Mouse (Mus musculus): ENCODE data around the gene Top2a.

Gene Top2a

GRCm38 (mm10) chr11:98981997-98982772 lies 41.8 kb downstream of the Top2a start:
- Histone ChIP-seq H3K36me3 (ENCODE audit: control insufficient read depth, insufficient read depth, low read length, poor library complexity, severe bottlenecking) (no peaks in the 10 kb centered on the region), H3K27me3 (ENCODE audit: control insufficient read depth, insufficient read depth, low read length, poor library complexity, severe bottlenecking) (no peaks in the 10 kb centered on the region; the same call in 1 of the 2 replicates)
- peak; percentile 71 for DNase-seq (ENCODE audit: low read depth, low spot score)

GRCm38 (mm10) chr11:98981289-98981996 lies 42.5 kb downstream of the Top2a start:
- DNase-seq (ENCODE audit: low read depth, low spot score), result no peak

GRCm38 (mm10) chr11:98979356-98979755 lies 44.6 kb downstream of the Top2a start:
- peaks cover under 1% of the 10 kb centered on the region; the same call in 1 of the 2 replicates for H3K36me3 ChIP-seq (ENCODE audit: control insufficient read depth, insufficient read depth, low read length, poor library complexity, severe bottlenecking)
- DNase-seq (ENCODE audit: low read depth, low spot score), result no peak
- no peaks in the 10 kb centered on the region; the same call in 1 of the 2 replicates for H3K27me3 ChIP-seq (ENCODE audit: control insufficient read depth, insufficient read depth, low read length, poor library complexity, severe bottlenecking)

More at GRCm38 (mm10) chr11:98981289-98981996, 42.5 kb downstream of the Top2a start:
- Histone ChIP-seq H3K27me3 (ENCODE audit: control insufficient read depth, insufficient read depth, low read length, poor library complexity, severe bottlenecking) (no peaks in the 10 kb centered on the region; the same call in 1 of the 2 replicates), H3K36me3 (ENCODE audit: control insufficient read depth, insufficient read depth, low read length, poor library complexity, severe bottlenecking) (no peaks in the 10 kb centered on the region)

GRCm38 (mm10) chr11:98978526-98979148 lies 45.4 kb downstream of the Top2a start:
- no peak for DNase-seq (ENCODE audit: low read depth, low spot score)
- Histone ChIP-seq H3K27me3 (ENCODE audit: control insufficient read depth, insufficient read depth, low read length, poor library complexity, severe bottlenecking) (no peaks in the 10 kb centered on the region; the same call in 1 of the 2 replicates), H3K36me3 (ENCODE audit: control insufficient read depth, insufficient read depth, low read length, poor library complexity, severe bottlenecking) (peaks cover 4% of the 10 kb centered on the region; the same call in 1 of the 2 replicates)

DNA sequence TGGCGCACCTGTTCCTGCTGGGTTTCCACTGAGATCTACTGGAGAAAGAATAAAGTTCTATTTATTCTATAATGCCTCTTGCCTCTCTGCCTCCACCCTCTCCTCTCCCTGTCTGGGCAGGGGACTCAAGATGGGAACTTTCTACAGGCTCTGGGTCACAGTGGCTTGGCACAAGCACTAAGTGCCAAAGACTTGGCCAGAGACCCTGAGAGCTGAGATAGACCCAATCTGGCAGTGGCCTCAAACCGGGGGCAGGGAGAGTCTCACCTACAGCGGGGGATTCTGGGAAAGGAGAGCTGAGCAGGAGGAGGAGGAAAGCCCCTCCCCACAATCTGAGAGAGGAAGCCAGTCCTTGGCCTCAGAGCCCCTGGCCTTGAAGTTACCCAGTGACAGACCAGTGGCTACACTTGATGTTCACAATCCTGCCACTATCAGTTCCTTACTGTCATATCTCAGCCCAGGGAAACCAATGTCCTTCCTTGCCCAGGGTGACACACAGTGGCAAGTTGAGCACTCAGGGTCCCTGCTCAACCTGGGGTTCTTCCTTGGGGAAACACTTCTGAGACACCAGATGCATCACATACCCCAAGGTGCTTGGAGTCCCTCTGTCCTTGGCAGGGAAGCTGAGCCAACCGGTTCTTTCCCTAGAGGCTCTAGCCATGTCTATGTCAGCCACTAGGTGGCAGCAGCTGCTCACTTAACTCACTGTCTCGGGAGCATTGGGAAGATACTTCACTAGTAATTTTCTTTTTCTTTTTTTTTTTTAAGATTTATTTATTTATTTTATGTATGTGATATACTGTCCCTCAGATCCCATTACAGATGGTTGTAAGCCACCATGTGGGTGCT lies 48.9 kb downstream of the Top2a start:
- Histone ChIP-seq H3K27me3 (ENCODE audit: control insufficient read depth, insufficient read depth, low read length, poor library complexity, severe bottlenecking) (no peaks in the 10 kb centered on the region; the same call in 1 of the 2 replicates), H3K36me3 (ENCODE audit: control insufficient read depth, insufficient read depth, low read length, poor library complexity, severe bottlenecking) (peaks cover 13% of the 10 kb centered on the region)
- peak; percentile 82 for DNase-seq (ENCODE audit: low read depth, low spot score)

- H3K36me3 ChIP-seq (ENCODE audit: control insufficient read depth, insufficient read depth, low read length, poor library complexity, severe bottlenecking), result peaks cover 15% of the 10 kb centered on the region
- H3K27me3 ChIP-seq (ENCODE audit: control insufficient read depth, insufficient read depth, low read length, poor library complexity, severe bottlenecking), result no peaks in the 10 kb centered on the region; the same call in 1 of the 2 replicates
- no peak for DNase-seq (ENCODE audit: low read depth, low spot score)
Observed at GRCm38 (mm10) chr11:98974213-98974612, 49.8 kb downstream of the Top2a start.

DNA sequence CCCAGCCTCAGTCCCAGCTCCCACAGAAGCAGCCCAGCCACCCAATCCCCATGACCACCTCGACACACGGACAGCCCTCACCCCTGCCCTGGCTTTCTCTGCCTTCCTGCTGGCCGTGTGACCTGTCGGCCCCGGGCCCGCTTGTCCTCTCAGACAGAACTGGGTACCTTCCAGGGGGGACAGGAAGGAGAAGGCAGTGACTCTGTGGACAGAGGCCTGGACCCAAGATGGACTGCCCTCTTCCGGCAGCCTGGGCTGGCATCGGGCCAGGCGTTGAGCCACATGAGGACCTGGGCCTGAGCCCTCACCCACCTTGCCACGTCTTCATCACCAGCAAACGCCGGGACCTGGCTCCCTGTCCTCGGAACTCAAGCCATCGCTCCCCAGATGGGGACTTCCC lies 50.4 kb downstream of the Top2a start:
- H3K36me3 ChIP-seq (ENCODE audit: control insufficient read depth, insufficient read depth, low read length, poor library complexity, severe bottlenecking), result peaks cover 17% of the 10 kb centered on the region
- H3K27me3 ChIP-seq (ENCODE audit: control insufficient read depth, insufficient read depth, low read length, poor library complexity, severe bottlenecking), result no peaks in the 10 kb centered on the region
- DNase-seq (ENCODE audit: low read depth, low spot score), result no peak

DNA sequence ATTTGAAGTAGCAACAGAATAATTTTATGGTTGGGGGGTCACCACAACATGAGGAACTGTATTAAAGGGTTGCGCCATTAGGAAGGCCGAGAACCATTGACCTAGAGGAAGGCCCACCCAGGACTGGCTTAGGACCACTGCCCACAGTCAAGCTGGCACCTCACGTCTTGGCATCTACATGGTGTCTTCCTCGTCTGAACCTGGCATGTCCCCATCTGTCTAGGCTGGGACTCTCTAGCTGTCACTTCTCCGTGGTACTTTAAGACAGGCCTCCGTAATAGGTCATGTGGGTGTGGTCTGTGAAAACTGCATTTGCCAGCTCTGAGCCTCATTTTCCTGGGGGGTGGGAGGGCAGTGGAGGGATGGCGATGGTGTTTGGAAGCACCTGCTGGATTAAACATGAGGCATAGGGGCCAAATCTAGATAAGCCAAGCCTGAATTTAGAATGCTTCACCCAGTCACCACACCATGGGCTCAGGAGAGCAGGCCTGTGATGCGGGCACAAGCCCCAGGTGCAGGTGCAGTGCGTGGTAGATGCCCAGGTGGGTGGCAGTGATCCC lies 51.1 kb downstream of the Top2a start:
- no peaks in the 10 kb centered on the region for H3K27me3 ChIP-seq (ENCODE audit: control insufficient read depth, insufficient read depth, low read length, poor library complexity, severe bottlenecking)
- H3K36me3 ChIP-seq (ENCODE audit: control insufficient read depth, insufficient read depth, low read length, poor library complexity, severe bottlenecking), result peaks cover 19% of the 10 kb centered on the region
- no peak for DNase-seq (ENCODE audit: low read depth, low spot score)

GRCm38 (mm10) chr11:98972215-98972614 lies 51.8 kb downstream of the Top2a start:
- Histone ChIP-seq H3K27me3 (ENCODE audit: control insufficient read depth, insufficient read depth, low read length, poor library complexity, severe bottlenecking) (no peaks in the 10 kb centered on the region), H3K36me3 (ENCODE audit: control insufficient read depth, insufficient read depth, low read length, poor library complexity, severe bottlenecking) (peaks cover 19% of the 10 kb centered on the region)
- DNase-seq (ENCODE audit: low read depth, low spot score), result peak; percentile 87

DNA sequence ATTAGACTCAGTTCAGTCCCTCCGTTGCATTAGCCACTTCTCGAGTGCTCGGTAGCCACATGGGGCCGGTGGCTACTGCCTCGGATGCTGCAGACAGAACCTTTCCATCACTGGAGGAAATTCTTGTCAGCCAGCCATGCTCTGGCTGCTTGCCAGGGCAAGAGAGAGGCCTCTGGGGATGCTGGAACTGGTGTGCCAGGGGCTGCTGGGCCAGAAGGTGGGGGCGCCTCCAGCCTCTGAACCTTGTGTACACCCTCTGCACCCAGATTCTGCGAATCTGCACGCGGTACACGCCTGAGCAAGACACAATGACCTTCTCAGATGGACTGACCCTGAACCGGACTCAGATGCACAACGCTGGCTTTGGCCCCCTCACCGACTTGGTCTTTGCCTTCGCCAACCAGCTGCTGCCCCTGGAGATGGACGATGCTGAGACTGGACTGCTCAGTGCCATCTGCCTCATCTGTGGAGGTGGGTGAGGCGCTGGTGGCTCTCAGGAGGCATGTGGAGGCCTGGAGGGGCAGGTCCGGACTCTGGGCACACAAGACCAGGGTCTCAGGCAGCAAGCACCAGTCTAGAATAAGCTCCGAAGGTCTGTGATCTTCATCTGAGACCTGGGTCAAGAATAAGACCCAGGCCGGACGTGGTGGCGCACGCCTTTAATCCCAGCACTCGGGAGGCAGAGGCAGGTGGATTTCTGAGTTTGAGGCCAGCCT lies 52.5 kb downstream of the Top2a start:
- H3K27me3 ChIP-seq (ENCODE audit: control insufficient read depth, insufficient read depth, low read length, poor library complexity, severe bottlenecking), result no peaks in the 10 kb centered on the region
- H3K36me3 ChIP-seq (ENCODE audit: control insufficient read depth, insufficient read depth, low read length, poor library complexity, severe bottlenecking), result peaks cover 22% of the 10 kb centered on the region
- DNase-seq (ENCODE audit: low read depth, low spot score), result no peak

GRCm38 (mm10) chr11:98970191-98970925 lies 53.6 kb downstream of the Top2a start:
- Histone ChIP-seq H3K27me3 (ENCODE audit: control insufficient read depth, insufficient read depth, low read length, poor library complexity, severe bottlenecking) (no peaks in the 10 kb centered on the region), H3K36me3 (ENCODE audit: control insufficient read depth, insufficient read depth, low read length, poor library complexity, severe bottlenecking) (peaks cover 22% of the 10 kb centered on the region)
- no peak for DNase-seq (ENCODE audit: low read depth, low spot score)

- no peak for DNase-seq (ENCODE audit: low read depth, low spot score)
- H3K36me3 ChIP-seq (ENCODE audit: control insufficient read depth, insufficient read depth, low read length, poor library complexity, severe bottlenecking), result peaks cover 22% of the 10 kb centered on the region
Observed at GRCm38 (mm10) chr11:98969496-98969927, 54.5 kb downstream of the Top2a start.

More at GRCm38 (mm10) chr11:98969496-98969927, 54.5 kb downstream of the Top2a start:
- no peaks in the 10 kb centered on the region for H3K27me3 ChIP-seq (ENCODE audit: control insufficient read depth, insufficient read depth, low read length, poor library complexity, severe bottlenecking)
